Mouse (Mus musculus): ENCODE results near the gene Hspg2. TPM values are rescaled to one million over a fixed set of nuclear protein-coding genes. Genes with fewer than 3 reads are reported as not detected.

Gene Hspg2
- polyA plus RNA-seq, 1 experiment from 2014 or later: 56.3 TPM

- no peak overlapping the region for H3K4me3 ChIP-seq (ENCODE audit: low read length)
- no peaks in the 10 kb centered on the region for H3K36me3 ChIP-seq (ENCODE audit: control insufficient read depth, insufficient read depth)
- peak overlapping the region; percentile 10; the same call in 1 of the 2 replicates for H3K9ac ChIP-seq (ENCODE audit: low read length)
- 16% methylated on average over 16 of the region's 16 CpGs for WGBS
- no peak for ATAC-seq (replicated peaks; ENCODE audit: extremely low read depth, insufficient read depth, low FRiP score)
- H3K4me1 ChIP-seq (ENCODE audit: control insufficient read depth, insufficient read depth, low read length): peaks cover 93% of the 10 kb centered on the region
- H3K27me3 ChIP-seq (ENCODE audit: control insufficient read depth, insufficient read depth, low read length): no peaks in the 10 kb centered on the region
- H3K4me2 ChIP-seq (ENCODE audit: low read depth, low read length): peak overlapping the region; percentile 2; the same call in 1 of the 2 replicates
- peak overlapping the region; percentile 100 for H3K27ac ChIP-seq (ENCODE audit: low read length)
- H3K9me3 ChIP-seq (replicated peaks; ENCODE audit: control insufficient read depth, low read length): no peaks in the 10 kb centered on the region
Observed at GRCm38 (mm10) chr4:137483871-137484270, 15.3 kb downstream of the Hspg2 start.

- no peaks in the 10 kb centered on the region for H3K9me3 ChIP-seq (replicated peaks; ENCODE audit: control insufficient read depth, low read length)
Observed at GRCm38 (mm10) chr4:137484586-137484985, 16.0 kb downstream of the Hspg2 start.

DNA sequence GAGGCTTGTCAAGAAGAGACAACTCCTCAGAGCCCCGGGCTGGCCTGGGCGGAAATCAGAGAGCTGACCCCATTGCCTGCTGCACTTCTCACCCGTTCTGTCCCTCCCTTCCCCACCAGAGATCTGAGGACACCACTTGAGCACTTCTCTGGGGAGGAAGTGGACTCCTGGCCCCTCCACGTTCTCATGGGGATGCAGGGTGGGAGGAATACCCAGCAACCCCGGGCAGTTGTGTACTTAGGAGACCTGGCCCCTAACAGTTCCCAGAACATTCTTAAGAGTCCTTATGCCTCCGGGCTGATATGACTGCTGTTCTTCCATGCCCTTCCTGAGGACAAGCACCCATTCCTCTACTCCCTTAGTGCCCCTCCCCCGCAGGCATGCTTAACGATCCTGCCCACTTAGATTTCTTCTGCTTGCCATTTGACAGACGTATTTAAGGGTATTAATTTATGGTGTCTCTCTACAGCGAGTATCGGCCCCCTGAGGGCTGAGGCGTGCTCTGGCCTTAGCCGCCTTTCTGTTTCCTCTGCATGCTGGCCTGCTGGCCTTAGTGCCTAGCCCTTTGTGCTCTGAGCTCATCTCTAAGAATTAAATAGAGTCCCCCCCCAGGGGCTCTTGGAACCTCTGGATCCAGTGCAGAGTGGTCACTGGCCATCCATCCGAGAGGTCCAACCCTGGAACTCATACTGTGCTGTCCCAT, 16.8 kb downstream of the Hspg2 start:
- peak overlapping the region; percentile 49 for H3K4me2 ChIP-seq (ENCODE audit: low read depth, low read length)
- no peaks in the 10 kb centered on the region for H3K9me3 ChIP-seq (replicated peaks; ENCODE audit: control insufficient read depth, low read length)
- ATAC-seq (replicated peaks; ENCODE audit: extremely low read depth, insufficient read depth, low FRiP score): no peak
- no peaks in the 10 kb centered on the region for H3K36me3 ChIP-seq (ENCODE audit: control insufficient read depth, insufficient read depth)
- H3K27ac ChIP-seq (ENCODE audit: low read length): peak overlapping the region; percentile 100
- no peak overlapping the region for H3K4me3 ChIP-seq (ENCODE audit: low read length)
- no peaks in the 10 kb centered on the region for H3K27me3 ChIP-seq (ENCODE audit: control insufficient read depth, insufficient read depth, low read length)
- peaks cover 93% of the 10 kb centered on the region for H3K4me1 ChIP-seq (ENCODE audit: control insufficient read depth, insufficient read depth, low read length)
- WGBS: 38% methylated on average over 14 of the region's 14 CpGs
- peak overlapping the region; percentile 69 for H3K9ac ChIP-seq (ENCODE audit: low read length)

More at GRCm38 (mm10) chr4:137484586-137484985, 16.0 kb downstream of the Hspg2 start:
- Histone ChIP-seq H3K4me3 (ENCODE audit: low read length) (no peak overlapping the region), H3K27ac (ENCODE audit: low read length) (peak overlapping the region; percentile 100), H3K36me3 (ENCODE audit: control insufficient read depth, insufficient read depth) (no peaks in the 10 kb centered on the region), H3K9ac (ENCODE audit: low read length) (peak overlapping the region; percentile 69), H3K4me2 (ENCODE audit: low read depth, low read length) (peak overlapping the region; percentile 24; the same call in 1 of the 2 replicates), H3K27me3 (ENCODE audit: control insufficient read depth, insufficient read depth, low read length) (no peaks in the 10 kb centered on the region), H3K4me1 (ENCODE audit: control insufficient read depth, insufficient read depth, low read length) (peaks cover 93% of the 10 kb centered on the region)
- 34% methylated on average over 7 of the region's 7 CpGs for WGBS
- ATAC-seq (replicated peaks; ENCODE audit: extremely low read depth, insufficient read depth, low FRiP score): no peak

GRCm38 (mm10) chr4:137486081-137487014, 17.8 kb downstream of the Hspg2 start:
- peak overlapping the region; percentile 49 for H3K4me2 ChIP-seq (ENCODE audit: low read depth, low read length)
- WGBS: 15% methylated on average over 20 of the region's 20 CpGs

DNA sequence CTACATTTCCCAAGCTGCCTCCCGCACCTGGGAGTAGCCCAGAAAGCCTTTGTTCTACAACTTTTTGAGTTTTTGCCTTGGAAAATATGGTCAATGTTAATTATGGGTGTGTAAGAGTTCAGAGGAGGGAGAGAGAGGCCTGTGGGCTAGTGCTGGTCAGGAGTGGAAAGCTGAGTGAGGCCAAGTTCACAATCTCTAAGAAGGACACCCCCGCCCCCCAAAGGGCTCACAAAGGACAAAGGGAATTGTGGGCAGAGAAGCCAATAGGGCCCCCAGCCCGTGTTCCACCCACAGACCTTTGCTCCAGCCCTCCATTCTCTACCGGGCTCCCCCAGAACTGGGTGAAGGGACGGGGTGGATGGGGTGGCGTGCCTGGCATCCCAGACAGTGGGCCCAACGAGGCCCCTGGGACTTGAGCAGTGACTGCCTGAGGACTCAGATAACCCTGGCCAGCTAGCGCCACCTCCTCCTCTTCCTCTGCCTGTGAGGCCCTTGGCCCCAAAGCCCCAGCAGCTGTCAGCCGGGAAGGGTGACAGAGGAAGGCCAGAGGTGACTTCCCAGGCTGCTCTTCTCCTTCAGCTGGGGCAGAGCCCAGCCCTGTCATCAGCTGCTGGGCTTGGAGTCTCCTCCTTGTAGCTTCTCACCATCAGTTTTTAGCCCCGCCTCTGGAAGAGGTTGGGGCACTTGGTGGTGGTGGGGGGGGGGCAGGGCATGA, 18.9 kb downstream of the Hspg2 start:
- H3K9me3 ChIP-seq (replicated peaks; ENCODE audit: control insufficient read depth, low read length): no peaks in the 10 kb centered on the region
- peak overlapping the region; percentile 100 for H3K27ac ChIP-seq (ENCODE audit: low read length)
- H3K9ac ChIP-seq (ENCODE audit: low read length): peak overlapping the region; percentile 69
- H3K4me3 ChIP-seq (ENCODE audit: low read length): no peak overlapping the region
- peak overlapping the region; percentile 49 for H3K4me2 ChIP-seq (ENCODE audit: low read depth, low read length)
- H3K27me3 ChIP-seq (ENCODE audit: control insufficient read depth, insufficient read depth, low read length): no peaks in the 10 kb centered on the region
- peaks cover 78% of the 10 kb centered on the region for H3K4me1 ChIP-seq (ENCODE audit: control insufficient read depth, insufficient read depth, low read length)
- 15% methylated on average over 9 of the region's 10 CpGs for WGBS
- H3K36me3 ChIP-seq (ENCODE audit: control insufficient read depth, insufficient read depth): no peaks in the 10 kb centered on the region
- peak; percentile 52 for ATAC-seq (replicated peaks; ENCODE audit: extremely low read depth, insufficient read depth, low FRiP score)

More at GRCm38 (mm10) chr4:137486081-137487014, 17.8 kb downstream of the Hspg2 start:
- ATAC-seq (replicated peaks; ENCODE audit: extremely low read depth, insufficient read depth, low FRiP score): no peak
- H3K9me3 ChIP-seq (replicated peaks; ENCODE audit: control insufficient read depth, low read length): no peaks in the 10 kb centered on the region
- H3K4me3 ChIP-seq (ENCODE audit: low read length): no peak overlapping the region
- H3K27ac ChIP-seq (ENCODE audit: low read length): peak overlapping the region; percentile 100
- H3K4me1 ChIP-seq (ENCODE audit: control insufficient read depth, insufficient read depth, low read length): peaks cover 86% of the 10 kb centered on the region
- no peaks in the 10 kb centered on the region for H3K36me3 ChIP-seq (ENCODE audit: control insufficient read depth, insufficient read depth)
- peak overlapping the region; percentile 69 for H3K9ac ChIP-seq (ENCODE audit: low read length)
- H3K27me3 ChIP-seq (ENCODE audit: control insufficient read depth, insufficient read depth, low read length): no peaks in the 10 kb centered on the region

GRCm38 (mm10) chr4:137488038-137488437, 19.5 kb downstream of the Hspg2 start:
- 13% methylated on average over 11 of the region's 11 CpGs for WGBS
- H3K4me3 ChIP-seq (ENCODE audit: low read length): no peak overlapping the region

DNA sequence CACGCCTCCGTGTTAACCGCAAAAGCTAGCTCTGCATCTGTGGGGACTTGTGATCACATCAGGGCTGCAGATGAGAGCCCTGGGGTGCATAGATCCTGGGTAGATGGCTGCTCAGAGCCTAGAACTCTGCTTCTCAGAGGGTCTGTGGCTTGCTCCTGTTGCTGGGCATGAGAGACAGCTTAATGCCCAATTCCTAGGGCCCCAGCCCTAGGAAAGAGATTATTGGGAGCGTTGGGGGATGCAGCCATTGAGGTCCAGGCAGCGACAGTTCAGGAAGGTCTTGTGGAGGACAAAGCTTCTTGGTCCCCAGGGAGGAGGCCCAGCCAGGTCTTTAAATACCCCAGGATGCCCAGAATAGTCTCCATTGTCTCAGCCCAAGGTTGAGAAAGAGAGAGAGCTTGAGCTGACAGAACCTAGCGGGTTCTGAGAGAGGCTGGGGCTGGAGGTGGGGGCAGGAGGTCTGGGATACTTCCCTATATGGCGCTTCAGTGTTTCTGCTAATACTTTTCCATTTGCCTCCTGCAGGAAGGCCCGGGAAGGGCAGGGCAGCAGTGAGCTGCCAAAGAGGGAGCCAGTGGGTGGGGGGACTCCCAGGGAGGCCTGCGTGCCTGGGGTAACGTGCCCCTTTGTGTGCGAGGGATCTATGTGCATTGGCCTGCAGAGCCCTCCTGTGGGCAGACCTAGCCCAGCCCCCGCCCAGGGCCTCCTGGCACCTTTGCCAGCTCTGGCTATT, 20.2 kb downstream of the Hspg2 start:
- Histone ChIP-seq H3K9me3 (replicated peaks; ENCODE audit: control insufficient read depth, low read length) (no peaks in the 10 kb centered on the region), H3K9ac (ENCODE audit: low read length) (peak overlapping the region; percentile 69), H3K4me2 (ENCODE audit: low read depth, low read length) (peak overlapping the region; percentile 49), H3K36me3 (ENCODE audit: control insufficient read depth, insufficient read depth) (no peaks in the 10 kb centered on the region), H3K4me1 (ENCODE audit: control insufficient read depth, insufficient read depth, low read length) (peaks cover 79% of the 10 kb centered on the region), H3K27ac (ENCODE audit: low read length) (peak overlapping the region; percentile 100), H3K27me3 (ENCODE audit: control insufficient read depth, insufficient read depth, low read length) (no peaks in the 10 kb centered on the region), H3K4me3 (ENCODE audit: low read length) (peak overlapping the region; percentile 20; the same call in 1 of the 2 replicates)
- 7% methylated on average over 12 of the region's 12 CpGs for WGBS
- ATAC-seq (replicated peaks; ENCODE audit: extremely low read depth, insufficient read depth, low FRiP score): peak; percentile 88

More at GRCm38 (mm10) chr4:137488038-137488437, 19.5 kb downstream of the Hspg2 start:
- peak overlapping the region; percentile 100 for H3K27ac ChIP-seq (ENCODE audit: low read length)
- no peaks in the 10 kb centered on the region for H3K36me3 ChIP-seq (ENCODE audit: control insufficient read depth, insufficient read depth)
- H3K4me2 ChIP-seq (ENCODE audit: low read depth, low read length): peak overlapping the region; percentile 49
- no peak for ATAC-seq (replicated peaks; ENCODE audit: extremely low read depth, insufficient read depth, low FRiP score)
- no peaks in the 10 kb centered on the region for H3K27me3 ChIP-seq (ENCODE audit: control insufficient read depth, insufficient read depth, low read length)
- H3K9ac ChIP-seq (ENCODE audit: low read length): peak overlapping the region; percentile 69
- peaks cover 79% of the 10 kb centered on the region for H3K4me1 ChIP-seq (ENCODE audit: control insufficient read depth, insufficient read depth, low read length)
- no peaks in the 10 kb centered on the region for H3K9me3 ChIP-seq (replicated peaks; ENCODE audit: control insufficient read depth, low read length)

GRCm38 (mm10) chr4:137489996-137490395, 21.4 kb downstream of the Hspg2 start:
- Histone ChIP-seq H3K27me3 (ENCODE audit: control insufficient read depth, insufficient read depth, low read length) (no peaks in the 10 kb centered on the region), H3K27ac (ENCODE audit: low read length) (peak overlapping the region; percentile 100), H3K4me3 (ENCODE audit: low read length) (no peak overlapping the region), H3K9ac (ENCODE audit: low read length) (peak overlapping the region; percentile 43), H3K36me3 (ENCODE audit: control insufficient read depth, insufficient read depth) (no peaks in the 10 kb centered on the region), H3K4me2 (ENCODE audit: low read depth, low read length) (peak overlapping the region; percentile 49), H3K9me3 (replicated peaks; ENCODE audit: control insufficient read depth, low read length) (no peaks in the 10 kb centered on the region), H3K4me1 (ENCODE audit: control insufficient read depth, insufficient read depth, low read length) (peaks cover 76% of the 10 kb centered on the region)
- ATAC-seq (replicated peaks; ENCODE audit: extremely low read depth, insufficient read depth, low FRiP score): no peak
- WGBS: 36% methylated on average over 8 of the region's 8 CpGs

All from heart, embryonic 16.5 days (tissue).